Mouse (Mus musculus): ENCODE data around the gene Gpc5.

The Gpc5 gene

DNA sequence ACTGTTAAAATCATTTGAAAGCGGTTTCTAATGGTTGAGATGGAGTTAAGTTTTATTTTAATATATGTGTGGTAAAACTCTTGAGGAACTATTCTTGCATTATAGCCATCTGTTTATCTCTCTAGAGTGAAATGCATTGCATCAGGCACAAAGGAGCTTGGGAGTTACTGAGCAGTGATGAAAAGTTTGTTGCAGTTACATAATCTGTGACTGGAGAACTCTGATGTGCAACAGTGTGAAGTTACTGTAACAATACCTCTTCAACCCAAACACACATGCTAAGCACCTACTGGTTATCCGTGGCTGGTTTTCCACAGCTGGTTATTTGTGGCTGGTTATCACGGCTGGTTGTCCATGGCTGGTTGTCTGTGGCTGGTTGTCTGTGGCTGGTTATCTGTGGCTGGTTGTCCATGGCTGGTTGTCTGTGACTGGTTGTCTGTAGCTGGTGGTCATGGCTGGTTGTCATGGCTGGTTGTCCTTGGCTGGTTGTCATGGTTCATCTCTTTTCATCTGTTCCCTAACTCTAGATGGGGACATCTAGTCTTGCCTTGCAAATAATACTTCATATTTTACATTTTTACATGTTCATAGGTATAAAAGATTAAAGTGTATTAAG lies 273.4 kb downstream of the Gpc5 start:
- DNase-seq (ENCODE audit: low spot score in 2 of 2) = no peak

DNA sequence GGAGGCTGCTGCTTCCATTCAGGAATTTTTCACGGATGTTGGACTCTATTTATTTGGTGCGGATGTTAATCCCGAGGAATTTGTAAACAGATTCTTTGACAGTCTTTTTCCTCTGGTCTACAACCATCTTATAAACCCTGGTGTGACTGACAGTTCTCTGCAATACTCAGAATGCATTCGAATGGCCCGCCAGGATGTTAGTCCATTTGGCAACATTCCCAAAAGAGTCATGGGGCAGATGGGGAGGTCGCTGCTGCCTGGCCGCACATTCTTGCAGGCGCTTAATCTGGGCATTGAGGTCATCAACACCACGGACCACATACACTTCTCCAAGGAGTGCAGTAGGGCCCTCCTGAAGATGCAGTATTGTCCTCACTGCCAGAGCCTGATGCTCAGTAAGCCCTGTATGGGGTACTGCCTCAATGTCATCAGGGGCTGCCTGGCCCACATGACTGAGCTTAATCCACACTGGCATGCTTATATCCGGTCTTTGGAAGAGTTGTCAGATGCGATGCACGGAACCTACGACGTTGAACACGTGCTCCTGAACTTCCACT lies 277.7 kb downstream of the Gpc5 start:
- DNase-seq (ENCODE audit: low spot score in 2 of 2) = no peak

DNA sequence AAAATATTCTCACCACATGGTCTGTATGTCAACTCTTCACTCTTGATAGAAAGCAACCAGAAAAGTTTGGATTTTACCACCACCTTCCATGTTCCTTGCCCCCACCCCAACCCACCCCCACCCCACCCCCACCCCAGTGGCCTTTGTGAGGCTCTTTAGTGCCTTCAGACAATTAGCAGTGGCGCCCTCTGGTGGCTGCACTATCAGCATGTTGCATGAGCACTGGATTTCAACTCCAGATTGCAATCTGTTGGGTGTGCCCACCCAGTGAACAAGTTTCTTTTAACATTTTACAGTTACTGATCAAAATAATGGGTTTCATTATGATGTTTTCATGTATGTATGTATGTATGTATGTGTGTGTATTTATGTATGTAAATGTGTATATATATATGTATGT lies 279.1 kb downstream of the Gpc5 start:
- DNase-seq (ENCODE audit: low spot score in 2 of 2) = no peak

DNA sequence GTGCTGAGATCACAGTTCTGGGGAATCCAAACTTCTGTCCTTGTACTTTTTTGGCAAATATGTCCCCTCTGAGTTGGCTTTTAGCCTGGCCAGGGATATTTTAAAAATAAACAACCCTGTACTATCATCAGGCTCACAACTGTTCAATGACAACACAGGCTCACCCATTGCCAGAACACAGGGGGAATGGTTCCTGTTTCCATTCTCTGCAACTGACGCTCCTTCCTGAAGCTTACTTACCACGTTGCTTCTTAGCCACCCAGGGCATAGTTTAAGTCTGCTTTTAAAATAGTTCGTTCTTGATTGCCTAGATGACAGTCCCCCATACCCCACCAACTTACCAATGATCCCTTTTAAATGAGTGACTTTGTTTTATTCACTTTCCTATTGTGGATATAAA lies 299.8 kb downstream of the Gpc5 start:
- DNase-seq (ENCODE audit: low spot score in 2 of 2) = no peak

DNA sequence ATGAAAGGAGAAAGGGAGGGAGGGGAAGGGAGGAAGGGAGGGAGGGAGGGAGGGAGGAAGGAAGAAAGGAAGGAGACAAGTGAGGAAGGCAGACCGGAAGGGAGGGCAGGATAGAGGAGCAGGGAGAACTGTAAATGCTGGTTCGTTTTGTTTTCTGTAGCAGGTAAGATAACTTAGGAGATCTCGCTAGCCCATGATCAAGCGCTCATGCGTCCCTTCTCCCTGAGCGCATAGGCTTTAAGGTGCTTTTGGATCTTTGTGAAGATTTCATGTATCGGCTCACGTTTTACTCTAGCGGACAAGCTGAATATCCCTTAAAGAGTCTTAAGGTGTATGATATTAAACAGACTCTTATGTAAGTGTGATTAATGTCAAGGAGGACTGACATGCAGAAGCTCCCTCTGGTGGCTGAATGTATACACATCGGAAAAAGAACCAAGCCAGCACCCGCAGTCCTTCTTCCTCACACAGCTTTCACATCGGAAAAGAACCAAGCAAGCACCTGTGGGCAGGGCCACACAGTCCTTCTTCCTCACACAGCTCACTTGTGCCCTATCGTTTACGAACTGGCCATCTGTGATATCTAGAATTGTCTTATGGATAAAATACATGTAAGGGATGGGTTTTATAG lies 301.0 kb downstream of the Gpc5 start:
- DNase-seq (ENCODE audit: low spot score in 2 of 2) = peak; percentile 40 to 70

DNA sequence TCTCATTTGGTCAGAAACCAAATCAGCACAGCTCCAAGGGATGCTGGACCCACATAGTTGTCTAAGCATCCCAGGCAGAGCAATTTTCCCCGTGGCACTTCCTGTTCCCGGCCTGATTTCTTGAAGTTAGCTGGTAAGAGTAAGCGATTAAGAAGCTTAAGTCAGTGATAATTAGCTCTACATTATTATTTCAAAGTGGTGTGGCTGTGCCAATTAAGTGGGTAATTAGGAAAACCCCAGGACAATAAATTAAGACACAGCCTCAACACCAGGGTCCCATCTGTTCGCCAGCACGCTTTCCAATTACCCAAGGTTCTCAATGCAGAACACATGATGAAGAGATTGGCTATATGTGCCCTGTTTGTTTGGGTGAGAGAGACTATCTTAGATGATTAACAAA lies 314.6 kb downstream of the Gpc5 start:
- no peak for DNase-seq (ENCODE audit: low spot score in 2 of 2)

DNA sequence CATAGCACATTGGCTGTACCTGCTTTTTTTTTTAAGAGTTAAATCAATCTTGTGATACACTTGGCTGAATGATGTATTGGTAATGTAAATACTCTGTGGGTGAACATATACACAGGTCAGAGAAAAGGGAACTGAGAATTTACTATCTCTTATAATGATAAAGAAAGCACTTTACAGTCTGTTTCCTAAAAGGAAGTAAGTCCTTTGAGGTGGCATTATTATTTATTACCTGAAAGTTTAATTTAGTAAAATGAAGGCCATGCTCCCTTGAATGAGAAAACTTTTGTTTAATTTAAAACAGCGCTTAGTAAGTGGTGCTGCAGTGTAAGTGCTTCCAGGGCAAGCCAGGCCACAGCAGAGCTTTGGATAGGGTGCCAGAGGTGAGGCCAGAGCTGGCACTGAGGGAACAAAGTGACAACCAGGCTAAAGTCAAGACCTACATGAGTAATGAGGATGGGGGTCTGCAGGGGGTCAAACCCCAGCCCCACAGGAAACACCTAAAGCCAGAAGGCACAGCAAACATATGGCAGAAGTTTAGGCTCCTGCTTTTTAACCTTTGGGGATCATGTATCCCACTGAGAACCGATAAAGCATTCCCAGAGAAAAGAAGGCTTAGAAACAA lies 315.4 kb downstream of the Gpc5 start:
- DNase-seq (ENCODE audit: low spot score in 2 of 2) = no peak

DNA sequence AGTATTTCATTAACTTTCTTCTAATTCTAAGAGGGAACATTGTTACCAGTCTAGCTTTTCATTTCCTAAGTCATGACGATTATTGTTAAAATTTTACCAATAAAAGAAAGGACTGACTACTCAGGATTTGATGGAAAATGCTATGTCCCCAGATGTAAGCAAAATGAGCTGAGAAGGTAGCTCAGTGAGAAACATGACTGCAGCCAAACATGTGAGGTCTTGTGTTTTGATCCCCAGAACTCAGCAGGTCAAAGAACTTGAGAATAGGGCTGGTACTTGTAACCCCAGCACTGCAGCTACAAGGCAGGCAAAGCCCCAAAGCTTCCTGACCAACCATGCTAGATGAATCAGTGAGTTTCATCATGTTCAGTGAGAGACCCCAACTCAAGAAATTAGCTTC lies 318.9 kb downstream of the Gpc5 start:
- DNase-seq (ENCODE audit: low spot score in 2 of 2) = no peak

DNA sequence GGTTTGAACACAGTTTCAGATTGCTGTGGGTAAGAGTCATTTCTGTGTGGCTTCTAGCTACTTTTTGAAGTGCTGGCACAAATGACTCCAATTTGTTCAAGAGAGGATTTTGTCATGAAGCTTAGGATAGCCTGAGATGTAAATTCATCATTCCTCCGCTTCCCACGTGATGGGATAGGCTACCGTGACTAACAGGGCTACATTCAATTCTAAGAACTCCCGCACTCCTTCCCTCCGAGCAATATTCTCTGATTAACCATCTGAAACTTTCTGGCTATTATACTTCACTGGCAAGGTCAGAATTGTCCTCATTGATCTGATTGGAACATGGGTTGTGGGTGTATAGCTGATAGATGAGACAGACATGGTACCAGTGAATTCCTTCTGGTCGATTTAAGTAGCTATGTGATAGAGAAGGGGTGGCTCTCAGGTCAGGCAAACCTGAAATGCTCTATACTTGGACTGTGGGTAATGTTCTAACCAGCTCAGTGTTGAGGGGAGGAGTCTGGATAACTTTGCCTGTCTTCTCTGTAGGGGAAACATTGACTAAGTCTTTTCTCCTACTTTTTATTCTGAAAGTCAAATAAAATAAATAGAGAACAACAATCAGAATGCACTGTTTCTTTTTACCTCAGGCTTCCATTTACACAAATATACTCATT lies 319.6 kb downstream of the Gpc5 start:
- DNase-seq (ENCODE audit: low spot score in 2 of 2) = no peak

DNA sequence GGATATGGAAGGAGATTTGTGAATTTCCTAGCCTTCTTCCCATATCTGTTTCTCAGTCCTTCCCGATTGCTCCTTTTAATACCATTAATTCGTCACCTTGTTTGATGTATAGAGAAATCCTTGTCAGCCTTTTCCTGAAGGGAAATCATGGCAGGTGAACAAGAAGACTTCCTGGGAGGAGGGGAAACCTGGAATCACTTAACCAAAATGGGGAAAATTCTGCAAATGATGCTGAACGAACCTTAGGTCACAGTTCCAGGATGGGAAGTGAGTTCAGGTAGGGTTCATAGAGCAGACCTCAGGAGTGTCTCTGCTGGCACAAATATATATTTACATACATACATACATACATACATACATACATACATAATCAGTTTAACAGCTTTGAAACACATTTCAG lies 320.8 kb downstream of the Gpc5 start:
- DNase-seq (ENCODE audit: low spot score in 2 of 2) = no peak

DNA sequence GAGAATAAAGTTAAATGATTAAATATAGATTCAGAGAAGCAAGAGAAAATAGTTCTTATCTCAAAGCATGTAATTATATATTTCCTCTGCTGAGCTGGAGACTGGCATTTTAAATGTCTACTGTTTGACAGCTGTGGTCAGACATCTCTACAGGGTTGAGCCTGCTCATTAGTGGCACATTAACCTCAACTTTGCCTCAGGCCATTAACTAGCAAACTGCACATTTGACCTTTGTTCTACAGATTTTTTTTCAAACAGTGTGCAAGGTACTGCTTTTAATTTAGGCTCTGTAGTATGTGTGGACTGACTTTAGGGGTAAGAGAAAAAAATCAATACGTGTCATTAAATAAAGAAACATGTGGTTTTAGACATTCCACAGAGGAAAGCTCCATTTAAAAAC lies 321.4 kb downstream of the Gpc5 start:
- DNase-seq (ENCODE audit: low spot score in 2 of 2) = no peak

DNA sequence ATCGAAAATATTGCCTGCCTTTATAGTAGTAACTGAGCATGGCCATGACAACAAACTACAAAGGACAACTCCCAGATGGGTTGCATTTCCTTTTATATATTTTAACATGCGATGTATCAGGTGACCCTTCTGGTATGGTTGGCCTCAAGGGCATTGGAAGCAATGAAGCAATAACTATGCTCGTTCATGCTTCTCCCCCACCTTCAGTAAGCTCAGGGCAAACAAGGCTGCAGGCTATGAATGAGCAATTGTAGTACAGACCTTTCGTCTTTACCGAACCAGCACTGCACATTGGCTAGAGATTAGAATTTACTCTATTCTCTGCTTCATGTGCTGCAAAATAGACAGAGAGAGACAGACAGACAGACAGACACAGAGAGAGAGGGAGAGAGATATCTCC lies 322.5 kb downstream of the Gpc5 start:
- no peak for DNase-seq (ENCODE audit: low spot score in 2 of 2)

DNA sequence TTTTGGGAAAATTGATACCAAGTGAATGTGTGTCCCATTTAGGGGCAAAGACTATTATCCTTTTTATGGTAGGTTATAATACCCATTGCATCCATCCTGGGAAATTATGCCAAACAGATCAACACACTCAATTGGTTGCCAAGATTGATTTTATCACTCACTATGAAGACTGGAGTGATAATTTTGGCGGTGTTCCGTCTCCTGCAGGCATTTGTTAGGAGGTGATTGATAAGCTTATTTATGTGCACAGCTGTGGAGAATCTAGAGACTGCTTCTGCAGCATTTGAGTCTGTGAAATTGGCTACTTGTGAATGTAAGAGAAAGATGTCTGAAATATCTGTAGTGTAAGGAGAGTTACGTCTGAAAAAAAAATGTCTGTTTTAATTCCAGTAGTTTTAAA lies 340.0 kb downstream of the Gpc5 start:
- no peak for DNase-seq (ENCODE audit: low spot score in 2 of 2)

DNA sequence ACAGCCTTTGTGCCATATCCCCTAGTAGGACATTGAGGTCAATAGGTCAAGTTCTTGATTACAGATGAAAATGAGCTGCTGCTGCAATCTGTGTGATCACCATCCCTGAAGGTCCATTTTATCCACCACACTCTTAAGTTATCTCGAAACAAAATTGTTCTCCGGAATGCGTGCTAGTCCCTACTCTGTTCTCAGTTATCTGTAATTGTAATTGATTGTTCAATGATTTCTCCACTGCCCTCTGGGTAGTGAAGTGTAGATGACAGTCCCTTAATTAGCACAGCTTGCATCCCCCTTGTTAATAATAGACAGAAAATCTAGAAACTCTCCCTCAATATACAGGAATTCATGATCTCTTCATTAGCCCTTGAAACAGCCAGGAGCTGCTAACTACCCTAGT lies 340.4 kb downstream of the Gpc5 start:
- no peak for DNase-seq (ENCODE audit: low spot score in 2 of 2)

DNA sequence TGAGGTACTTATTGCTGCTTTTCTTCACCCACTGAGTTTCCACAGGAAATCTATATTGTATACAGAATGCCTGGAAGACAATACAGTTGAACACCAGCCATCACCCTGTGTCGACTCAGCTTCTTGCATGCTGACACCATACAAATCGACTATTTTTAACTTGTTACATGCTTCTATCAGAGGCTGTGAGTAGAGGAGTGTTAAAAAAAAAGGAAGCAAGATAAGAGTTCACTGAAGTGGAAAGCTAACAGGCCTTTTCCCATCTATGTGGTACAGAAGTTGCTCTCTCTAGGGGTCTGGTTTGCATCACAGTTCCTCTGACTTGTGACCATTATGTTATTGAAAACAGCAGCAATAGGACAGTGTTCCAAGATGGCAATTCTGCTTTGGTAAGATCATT lies 344.6 kb downstream of the Gpc5 start:
- no peak for DNase-seq (ENCODE audit: low spot score in 2 of 2)

DNA sequence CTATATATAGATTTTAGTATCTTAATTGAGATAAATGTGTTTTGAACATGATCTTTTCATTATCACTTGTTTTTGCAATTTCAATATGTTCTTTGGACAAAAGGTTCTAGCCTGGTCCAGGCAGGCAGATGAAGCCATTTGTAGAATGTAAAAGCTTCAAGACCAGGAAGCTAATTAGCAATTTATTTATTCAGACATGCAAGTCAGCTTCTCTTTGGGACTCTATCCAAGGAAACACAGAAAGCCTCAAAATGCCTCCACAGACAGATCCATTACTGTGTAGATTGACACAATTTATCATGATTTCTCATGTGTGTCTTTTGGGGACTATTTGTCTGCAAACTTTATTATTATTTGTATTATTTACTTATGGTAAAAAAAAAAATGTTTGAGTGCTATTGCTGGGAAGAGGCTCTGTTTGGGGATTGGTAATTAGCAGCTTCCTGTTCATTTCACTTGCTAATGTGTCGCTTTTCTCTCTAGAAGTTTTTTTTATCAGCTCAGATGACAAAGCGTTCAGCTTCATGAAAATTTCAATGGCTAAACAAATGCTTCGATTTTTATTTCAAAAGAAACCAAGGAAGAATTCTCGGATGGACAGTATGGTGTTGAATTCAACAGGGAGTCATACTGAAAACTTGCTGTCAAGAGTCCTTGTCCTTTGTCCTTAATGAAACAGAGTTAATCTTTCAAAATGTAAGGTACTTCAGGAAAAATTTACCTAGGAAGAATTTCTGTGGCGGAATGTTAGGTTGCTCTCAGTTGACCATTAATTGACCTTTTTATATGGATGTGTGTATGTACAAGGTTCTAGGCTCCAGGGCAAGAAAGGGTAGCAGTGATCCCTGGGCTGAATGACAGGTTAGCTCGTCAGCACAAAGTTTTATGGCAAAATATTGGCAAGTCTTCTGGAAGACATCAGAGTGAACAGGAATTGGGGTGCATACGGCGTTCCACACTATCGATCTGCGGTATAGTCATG lies 353.1 kb downstream of the Gpc5 start:
- DNase-seq (ENCODE audit: low spot score in 2 of 2) = no peak

DNA sequence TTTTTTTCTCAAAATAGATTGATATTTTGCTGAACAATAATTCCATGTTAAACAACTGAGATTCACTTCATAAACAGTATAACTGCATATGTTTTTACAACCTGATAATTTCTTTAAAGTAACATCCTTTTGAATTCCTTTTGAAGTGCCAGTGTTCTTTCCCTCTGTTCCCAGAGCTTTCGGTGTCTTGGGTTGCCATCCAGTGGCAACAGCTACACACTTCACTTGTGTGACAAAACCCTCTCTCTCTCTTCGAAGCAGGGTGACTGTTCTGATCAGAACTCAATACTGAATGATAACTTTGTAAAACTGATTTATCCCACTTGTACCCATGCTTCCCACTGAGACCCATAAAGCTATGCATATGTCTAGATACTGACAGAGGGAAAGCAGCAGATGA lies 358.9 kb downstream of the Gpc5 start:
- DNase-seq (ENCODE audit: low spot score in 2 of 2) = peak in 1 of 2 experiments; percentile 15

DNA sequence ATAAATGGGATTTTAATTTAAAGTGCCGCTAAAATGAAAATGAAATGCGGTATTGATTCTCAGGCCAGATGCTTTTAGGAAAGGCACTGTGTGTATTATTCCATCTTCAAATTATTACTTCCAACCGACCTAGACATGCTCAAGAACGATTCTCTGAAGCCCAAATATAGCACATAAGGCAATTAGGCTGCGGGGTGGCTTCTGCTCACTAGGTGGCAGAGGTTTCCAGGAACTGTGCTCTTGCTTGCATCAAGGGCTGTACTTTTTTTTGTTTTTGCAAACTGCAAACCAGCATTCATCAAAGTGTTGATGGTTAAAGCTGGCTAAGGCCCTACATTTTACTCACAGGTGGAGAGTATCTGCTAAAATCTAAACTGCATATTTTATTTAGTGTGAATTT lies 375.9 kb downstream of the Gpc5 start:
- DNase-seq (ENCODE audit: low spot score in 2 of 2) = peak in 1 of 2 experiments; percentile 16

DNA sequence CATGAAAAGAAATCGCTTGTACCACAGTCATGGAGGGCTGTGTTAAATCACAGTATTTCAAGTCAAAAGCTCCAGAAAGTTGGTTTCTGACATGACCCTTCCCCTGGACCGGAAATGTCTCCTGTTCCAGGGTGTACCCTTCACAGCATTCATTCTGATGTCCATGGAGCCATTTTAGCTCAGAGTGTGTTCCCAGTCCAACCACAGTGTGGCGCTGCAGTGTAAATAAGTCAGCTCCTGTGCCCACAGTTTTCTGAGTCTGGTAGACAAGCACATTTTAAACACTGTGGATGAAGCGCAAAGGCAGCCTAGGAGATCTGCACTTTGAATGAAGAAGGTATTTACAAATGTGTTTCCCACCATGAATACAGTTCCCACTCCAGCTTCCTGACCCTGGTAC lies 383.2 kb downstream of the Gpc5 start:
- DNase-seq (ENCODE audit: low spot score in 2 of 2) = peak; percentile 53 to 68

DNA sequence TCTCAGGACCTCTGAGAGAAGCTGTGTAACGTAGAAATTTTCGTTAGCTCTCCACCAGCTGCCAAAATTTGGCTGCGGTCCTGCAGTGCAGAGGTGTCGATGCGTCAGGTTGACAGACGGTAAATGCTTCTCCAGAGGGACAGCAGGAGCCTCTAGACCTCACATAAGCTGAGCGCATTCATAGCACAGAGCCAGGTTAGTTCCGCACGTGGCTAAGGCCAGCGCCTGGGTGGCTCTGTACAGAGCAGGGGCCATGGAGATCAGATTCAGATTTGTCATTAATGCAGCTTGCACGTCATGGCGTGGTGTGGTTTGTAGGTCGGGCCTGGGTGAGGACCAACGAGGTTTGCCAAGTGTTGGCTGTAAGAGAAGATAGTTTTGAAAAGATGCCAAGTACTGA lies 385.3 kb downstream of the Gpc5 start:
- no peak for DNase-seq (ENCODE audit: low spot score in 2 of 2)

DNA sequence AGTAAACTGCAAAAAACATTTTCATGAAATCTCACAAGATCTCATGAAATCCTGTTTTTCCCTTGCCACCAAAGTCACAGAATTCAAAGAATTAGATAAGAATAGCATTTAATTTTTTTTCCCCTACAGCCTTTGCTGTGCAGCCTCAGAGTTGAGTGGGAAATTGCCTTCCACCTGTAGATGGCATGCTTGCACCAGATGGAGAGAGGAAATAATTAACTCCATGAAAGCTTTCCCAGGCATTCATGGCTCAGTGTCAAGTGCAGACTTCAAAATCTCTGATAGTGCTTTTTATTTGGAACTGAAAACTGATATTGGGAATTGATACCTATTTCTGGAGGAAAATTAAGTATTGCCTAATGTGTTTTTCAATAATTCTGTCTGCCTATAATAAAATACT lies 393.1 kb downstream of the Gpc5 start:
- DNase-seq (ENCODE audit: low spot score in 2 of 2) = peak; percentile 21 to 48

DNA sequence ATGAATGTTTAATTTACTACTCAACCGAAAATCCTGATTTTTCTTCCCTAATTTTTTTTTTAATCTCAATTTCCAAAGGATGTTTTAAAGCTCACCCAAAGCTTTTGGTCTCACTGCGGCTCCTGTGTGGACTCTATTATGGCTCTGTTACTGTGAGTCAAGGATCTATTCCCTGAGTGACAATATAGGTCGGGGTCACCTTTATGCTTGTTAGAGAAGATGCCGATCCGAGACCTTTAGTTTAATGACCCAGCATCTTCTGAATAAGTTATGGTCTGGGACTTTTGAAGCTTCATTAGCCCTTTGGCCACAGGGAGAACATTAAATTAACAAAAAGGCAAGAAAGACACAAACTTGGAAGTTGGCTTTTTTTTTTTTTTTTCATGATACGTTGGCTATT lies 408.8 kb downstream of the Gpc5 start:
- no peak for DNase-seq (ENCODE audit: low spot score in 2 of 2)

All from frontal cortex, postnatal 36 days (tissue).